Mouse (Mus musculus) cerebellum, adult 2 months (tissue): ENCODE results near the gene Rreb1.

Experiments used
- CTCF ChIP-seq: fragments of 200-500 bp; IDR thresholded peaks from 2 replicates; pipeline ENCODE4 v1.5.1; 2011; ENCODE audit warnings: low read depth, mild to moderate bottlenecking, control low read depth, low read length, moderate library complexity, borderline replicate concordance; ENCODE audit not compliant: insufficient read depth
- POLR2A ChIP-seq: fragments of 200-500 bp; IDR thresholded peaks from 2 replicates; pipeline ENCODE4 v1.6.1; 2011; ENCODE audit warnings: low read length, control low read depth, borderline replicate concordance; ENCODE audit not compliant: insufficient read depth

- TF ChIP-seq CTCF: no peak
- TF ChIP-seq POLR2A: no peak
Measured at GRCm38 (mm10) chr13:37749485-37749884, 28.7 kb upstream of the Rreb1 start.
